In the genomic region with DNA sequence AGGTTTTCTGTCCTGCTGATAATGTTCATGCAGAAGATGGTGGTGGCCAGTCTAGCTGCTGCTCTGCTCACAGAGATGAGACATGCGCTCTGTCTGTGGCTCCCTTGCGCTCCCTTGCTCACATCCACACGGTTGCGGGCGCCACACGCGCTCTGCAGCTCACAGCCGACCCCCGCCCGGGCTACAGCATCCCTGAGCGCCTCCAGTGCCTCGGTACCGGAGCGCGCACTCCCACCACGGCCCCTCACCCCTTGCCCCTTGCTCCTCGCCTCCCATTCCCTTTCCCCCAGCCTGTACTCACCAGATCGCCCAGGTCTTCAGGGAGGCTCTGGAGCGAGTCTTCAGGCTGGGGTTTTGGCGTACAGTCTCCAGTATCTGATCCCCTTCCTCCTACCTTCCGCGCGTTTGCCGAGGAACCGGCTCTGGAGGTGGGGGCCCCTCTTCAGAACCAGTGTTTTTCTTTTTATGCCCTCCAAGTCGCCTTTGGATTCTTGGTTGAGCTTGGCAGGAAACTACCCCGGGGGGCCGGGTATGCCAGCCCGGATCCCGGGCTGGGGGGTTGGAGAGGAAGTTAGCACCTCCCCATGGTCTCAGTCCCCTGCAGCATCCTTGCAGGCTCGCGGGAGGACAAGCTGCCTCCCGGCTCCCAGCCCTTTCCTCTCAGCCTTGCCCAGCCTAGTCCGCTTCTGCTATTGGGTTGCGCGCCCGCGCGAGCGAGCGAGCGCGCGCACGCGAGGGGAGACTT, we compare ENCODE assay signal across 8 mouse cellular contexts. TPM values are rescaled to one million over a fixed set of nuclear protein-coding genes. Genes with fewer than 3 reads are reported as not detected.
A peak's percentile ranks its signal among the peaks of the same experiment; 100 is the strongest.
DNase-seq lines count a peak whose midpoint lies in the region; ATAC-seq and TF ChIP-seq lines count a peak whose summit lies in the region.

A gene (minus strand): TSS at position 691 of the 745 bp plus-strand sequence.

- DNase-seq in urinary bladder, adult 18-20 months (ENCODE audit: low spot score in 2 of 2): peak; percentile 21 to 24
- DNase-seq in urinary bladder, postnatal 10 days (ENCODE audit: low spot score): no peak
- DNase-seq in embryonic facial prominence, embryonic 11.5 days (ENCODE audit: low spot score): peak; percentile 84
- DNase-seq in hindbrain, embryonic 10.5 days (ENCODE audit: low spot score): peak; percentile 84
- peak; percentile 72 to 86 for DNase-seq in left cerebral cortex, adult 18-20 months (ENCODE audit: low spot score in 2 of 2)
- peak; percentile 92 for DNase-seq in midbrain, postnatal 0 days (ENCODE audit: low spot score)
- peak; percentile 31 for DNase-seq in urinary bladder, postnatal 14 days (ENCODE audit: low spot score)

- H3K27me3 ChIP-seq in embryonic facial prominence, embryonic 11.5 days (ENCODE audit: control insufficient read depth, insufficient read depth, low read length): no peaks in the 10 kb centered on the region
- H3K27me3 ChIP-seq in hindbrain, embryonic 10.5 days (ENCODE audit: insufficient read depth, poor library complexity, severe bottlenecking): no peaks in the 10 kb centered on the region
- H3K27me3 ChIP-seq in midbrain, postnatal 0 days (ENCODE audit: insufficient read depth, low read length): no peaks in the 10 kb centered on the region

- WGBS in embryonic facial prominence, embryonic 11.5 days: 0% methylated on average over 46 of the region's 46 CpGs
- WGBS in hindbrain, embryonic 10.5 days: under 1% methylated on average over 46 of the region's 46 CpGs
- WGBS in midbrain, postnatal 0 days: under 1% methylated on average over 46 of the region's 46 CpGs

- H3K9me3 ChIP-seq in embryonic facial prominence, embryonic 11.5 days (replicated peaks; ENCODE audit: control insufficient read depth, low read length): no peaks in the 10 kb centered on the region
- no peaks in the 10 kb centered on the region for H3K9me3 ChIP-seq in hindbrain, embryonic 10.5 days
- no peaks in the 10 kb centered on the region for H3K9me3 ChIP-seq in midbrain, postnatal 0 days (ENCODE audit: low read length)

- ATAC-seq in embryonic facial prominence, embryonic 11.5 days (replicated peaks; ENCODE audit: insufficient number of reproducible peaks, low FRiP score, low TSS enrichment, low read depth): peak; percentile 98
- peak; percentile 93 for ATAC-seq in midbrain, postnatal 0 days (ENCODE audit: low FRiP score)
- ATAC-seq in granulocyte monocyte progenitor cell, adult 5-6 weeks (replicated peaks; ENCODE audit: poor library complexity, severe bottlenecking): no peak

- H3K4me1 ChIP-seq in embryonic facial prominence, embryonic 11.5 days (ENCODE audit: control insufficient read depth, insufficient read depth, low read length): no peaks in the 10 kb centered on the region
- no peaks in the 10 kb centered on the region; the same call in 1 of the 2 replicates for H3K4me1 ChIP-seq in hindbrain, embryonic 10.5 days (replicated peaks)
- no peaks in the 10 kb centered on the region for H3K4me1 ChIP-seq in midbrain, postnatal 0 days (ENCODE audit: insufficient read depth, low read length)

- peak; percentile 15; the same call in 1 of the 2 replicates for TF ChIP-seq CTCF in midbrain, postnatal 0 days (IDR thresholded peaks at IDR 0.05)

- H3K9ac ChIP-seq in embryonic facial prominence, embryonic 11.5 days (replicated peaks; ENCODE audit: low read length): peak within 1 kb of the TSS; percentile 67
- peak within 1 kb of the TSS; percentile 89 for H3K9ac ChIP-seq in midbrain, postnatal 0 days (replicated peaks; ENCODE audit: low read length, poor library complexity, severe bottlenecking)

- H3K27ac ChIP-seq in embryonic facial prominence, embryonic 11.5 days (replicated peaks; ENCODE audit: low read depth, low read length): no peak within 1 kb of the TSS; the same call in 1 of the 2 replicates
- peak within 1 kb of the TSS; percentile 86 for H3K27ac ChIP-seq in hindbrain, embryonic 10.5 days
- H3K27ac ChIP-seq in midbrain, postnatal 0 days (ENCODE audit: low read depth, low read length): peak within 1 kb of the TSS; percentile 92

- H3K4me2 ChIP-seq in embryonic facial prominence, embryonic 11.5 days (ENCODE audit: low read depth, low read length): peak within 1 kb of the TSS; percentile 88
- peak within 1 kb of the TSS; percentile 65 for H3K4me2 ChIP-seq in midbrain, postnatal 0 days (ENCODE audit: low read depth, low read length, poor library complexity, severe bottlenecking)

- peak within 1 kb of the TSS; percentile 60 for H3K4me3 ChIP-seq in embryonic facial prominence, embryonic 11.5 days (ENCODE audit: low read depth, low read length)
- H3K4me3 ChIP-seq in hindbrain, embryonic 10.5 days: peak within 1 kb of the TSS; percentile 66
- H3K4me3 ChIP-seq in midbrain, postnatal 0 days (ENCODE audit: low read depth, low read length): peak within 1 kb of the TSS; percentile 86

- no peaks in the 10 kb centered on the region for H3K36me3 ChIP-seq in embryonic facial prominence, embryonic 11.5 days (replicated peaks; ENCODE audit: control insufficient read depth, insufficient read depth, low read depth, low read length)
- no peaks in the 10 kb centered on the region for H3K36me3 ChIP-seq in hindbrain, embryonic 10.5 days
- no peaks in the 10 kb centered on the region for H3K36me3 ChIP-seq in midbrain, postnatal 0 days (ENCODE audit: insufficient read depth, low read length)

RNA-seq across cellular contexts. Expression of the gene that starts here (rescaled TPM):
- 2.1 and 3.4 TPM in 2 replicates for polyA plus RNA-seq in embryonic facial prominence, embryonic 11.5 days (2014; fragmentation: Nextera tagmentation; extraction: Ambion mirVana)
- 6.2 and 8.0 TPM in 2 replicates for polyA plus RNA-seq in hindbrain, embryonic 10.5 days (2016; fragmentation: Nextera tagmentation; extraction: Ambion mirVana)
- total RNA-seq in left cerebral cortex, adult 18-20 months (2021): 100 to 1,000 TPM in 1 of 2 experiments, 10 to 100 TPM in 1; 95.2 to 101 TPM
- 121 and 136 TPM in 2 replicates for total RNA-seq in midbrain, postnatal 0 days (2014; rRNA removed)
- 31.5 and 37.2 TPM in 2 replicates for polyA plus RNA-seq in midbrain, postnatal 0 days (2015; fragmentation: Nextera tagmentation; extraction: Ambion mirVana)
- total RNA-seq in granulocyte monocyte progenitor cell, adult 5-6 weeks (2014; fragmentation: Nextera tagmentation): not detected in 2 replicates
- total RNA-seq in granulocyte monocyte progenitor cell, adult 5-6 weeks (2017): not detected in 2 replicates

Comparison
In these comparisons a context has a peak if more than half of its experiments do, and no peak if none do; other contexts are left out.
1. RNA of the gene that starts here (total RNA-seq): 121 to 136 TPM in midbrain, postnatal 0 days and 95.2 to 101 TPM in left cerebral cortex, adult 18-20 months; not detected in granulocyte monocyte progenitor cell, adult 5-6 weeks; every median in the first group is over 10 times any median in the second.
2. Peak in every context shown above with its lines, with median percentiles within 50 percentile points of each other: H3K4me3 ChIP-seq.